Mouse (Mus musculus) E14TG2a.4 (cell line): ENCODE measurements at regions not wholly inside any gene's neighbourhood (a gene's known extent, or its start where the extent isn't known, plus 50 kb on each side); places are given as distances from the start of the nearest gene placed in this dataset.

ENCODE experiments used
- H3K27me3 ChIP-seq: 2 replicates; pipeline ENCODE4 v1.6.1; 2014; ENCODE audit warnings: low read length, control low read depth; ENCODE audit not compliant: insufficient read depth
- H3K36me3 ChIP-seq: 2 replicates; pipeline ENCODE4 v1.6.1; 2014; ENCODE audit warnings: low read length, control low read depth; ENCODE audit not compliant: insufficient read depth
- H3K4me1 ChIP-seq: replicated peaks from 2 replicates; pipeline ENCODE4 v1.6.1; 2014; ENCODE audit warnings: low read depth, low read length, control low read depth
- H3K4me3 ChIP-seq: replicated peaks from 2 replicates; pipeline ENCODE4 v1.5.1; 2014; ENCODE audit warnings: mild to moderate bottlenecking, low read length
- H3K9me3 ChIP-seq: 2 replicates; pipeline ENCODE4 v1.6.1; 2014; ENCODE audit warnings: low read length, control low read depth
- CTCF ChIP-seq: conservative IDR thresholded peaks from 2 replicates; pipeline ENCODE4 v1.5.1; 2014; ENCODE audit warnings: low read length
- NANOG ChIP-seq: IDR thresholded peaks from 2 replicates; pipeline ENCODE4 v1.6.1; 2014; ENCODE audit warnings: borderline replicate concordance, low read length, mixed read lengths
- POU5F1 ChIP-seq: IDR thresholded peaks from 2 replicates; pipeline ENCODE4 v1.6.1; 2014; ENCODE audit warnings: low read length, borderline replicate concordance

- H3K9me3 ChIP-seq, result peaks cover 31% of the 10 kb centered on the region
- no peaks in the 10 kb centered on the region for H3K36me3 ChIP-seq
- no peak for TF ChIP-seq NANOG
- TF ChIP-seq POU5F1, result no peak
- no peak for TF ChIP-seq CTCF
- H3K4me3 ChIP-seq, result no peak overlapping the region
- H3K27me3 ChIP-seq, result no peaks in the 10 kb centered on the region
- H3K4me1 ChIP-seq, result peaks cover 25% of the 10 kb centered on the region
Observed at GRCm38 (mm10) chr10:67483371-67483770, 51.9 kb upstream of the Egr2 start.

- Histone ChIP-seq H3K36me3 (no peaks in the 10 kb centered on the region), H3K4me1 (peaks cover 25% of the 10 kb centered on the region), H3K9me3 (peaks cover 31% of the 10 kb centered on the region), H3K27me3 (no peaks in the 10 kb centered on the region), H3K4me3 (no peak overlapping the region)
- TF ChIP-seq CTCF (no peak), POU5F1 (no peak), NANOG (no peak)
Observed at GRCm38 (mm10) chr10:67484091-67484745, 51.1 kb upstream of the Egr2 start.
